Mouse (Mus musculus): ENCODE results near the gene Tet3.

Gene Tet3

DNA sequence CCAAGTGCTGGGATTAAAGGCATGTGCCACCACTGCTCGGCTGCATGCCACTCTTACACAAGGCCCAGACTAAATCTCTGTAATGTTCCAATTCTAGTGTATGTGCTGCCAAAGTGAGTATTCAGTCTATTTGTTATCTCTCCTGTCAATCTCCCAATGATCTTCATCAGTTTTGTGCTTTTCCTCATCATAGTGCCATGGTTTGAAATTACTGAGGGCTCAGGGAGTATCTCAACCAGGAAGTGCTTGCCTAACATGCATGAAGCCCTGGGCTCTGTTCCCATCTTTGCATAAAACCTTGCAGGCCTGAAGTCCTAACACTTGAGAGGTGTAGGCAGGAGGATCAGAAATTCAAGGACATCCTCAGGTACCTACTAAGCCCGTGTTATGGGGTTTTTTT is 136.1 kb downstream of the Tet3 start:
- DNase-seq = no peak

DNA sequence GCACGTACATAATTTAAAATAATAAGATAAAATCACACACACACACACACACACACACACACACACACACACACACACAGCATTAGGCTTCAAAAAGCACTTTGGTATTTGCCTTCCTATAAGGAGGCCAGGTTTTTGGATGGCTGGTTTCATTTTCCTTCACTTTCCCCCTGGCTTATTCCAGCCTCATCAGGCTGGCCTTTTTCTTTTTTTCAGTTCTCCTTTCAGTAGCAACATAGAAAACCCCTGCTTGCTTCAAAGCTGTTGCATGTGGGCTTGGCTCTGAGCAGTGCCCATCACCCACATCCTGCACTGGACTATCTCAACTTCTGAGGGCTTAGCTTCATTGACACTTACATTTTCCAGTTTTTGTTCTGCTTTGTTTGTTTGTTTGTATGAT is 137.0 kb downstream of the Tet3 start:
- no peak for DNase-seq

DNA sequence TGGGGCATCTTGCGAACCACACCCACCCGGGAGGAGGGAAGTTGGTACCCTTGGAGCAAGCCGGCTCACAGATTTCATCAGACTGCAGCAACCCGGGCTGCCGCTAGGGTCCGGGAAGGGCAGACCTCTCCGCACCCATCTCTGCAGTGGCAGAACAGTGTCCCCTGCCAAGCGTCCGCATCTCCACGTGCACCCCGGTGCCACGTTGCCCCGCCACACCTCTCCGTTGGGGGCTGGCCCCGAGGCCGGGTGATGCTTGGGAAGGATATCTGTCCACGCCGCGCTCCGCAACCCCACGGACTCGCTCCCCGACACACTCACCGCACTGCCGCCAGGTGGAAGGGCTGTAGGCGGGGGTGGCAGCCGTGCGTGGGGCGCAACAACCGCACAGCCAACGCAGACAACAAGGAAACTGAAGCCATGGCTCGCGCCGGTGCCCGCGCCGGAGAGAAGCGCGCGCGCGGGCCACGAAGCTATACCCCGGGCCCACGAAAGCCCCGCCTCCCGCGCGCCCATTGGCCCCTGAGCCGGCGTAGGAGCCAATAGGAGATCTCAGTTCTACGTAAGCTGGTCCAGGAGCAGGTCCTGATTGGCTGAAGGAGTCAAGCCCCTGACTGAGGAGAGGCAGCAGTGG is 141.7 kb downstream of the Tet3 start:
- peak; percentile 89 for DNase-seq

DNA sequence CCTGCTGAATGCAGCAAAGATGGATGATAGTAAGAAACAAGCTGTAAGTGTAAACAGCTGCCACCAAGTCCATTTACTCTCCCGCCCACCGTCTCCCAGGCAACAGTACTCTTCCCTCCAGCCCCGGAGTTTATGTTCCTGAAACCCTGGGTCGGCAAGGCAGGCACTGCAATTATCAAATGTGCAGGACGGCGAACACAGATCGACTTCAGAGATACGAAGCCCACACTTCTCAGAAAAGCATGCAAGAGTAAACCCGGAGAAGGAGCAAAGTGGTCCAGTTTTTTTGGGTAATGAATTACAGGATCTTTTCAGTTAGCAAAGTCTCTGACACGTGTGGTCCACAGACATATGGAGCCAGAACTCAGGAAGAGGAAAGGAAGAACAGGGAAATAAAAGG is 142.9 kb downstream of the Tet3 start:
- DNase-seq = no peak

DNA sequence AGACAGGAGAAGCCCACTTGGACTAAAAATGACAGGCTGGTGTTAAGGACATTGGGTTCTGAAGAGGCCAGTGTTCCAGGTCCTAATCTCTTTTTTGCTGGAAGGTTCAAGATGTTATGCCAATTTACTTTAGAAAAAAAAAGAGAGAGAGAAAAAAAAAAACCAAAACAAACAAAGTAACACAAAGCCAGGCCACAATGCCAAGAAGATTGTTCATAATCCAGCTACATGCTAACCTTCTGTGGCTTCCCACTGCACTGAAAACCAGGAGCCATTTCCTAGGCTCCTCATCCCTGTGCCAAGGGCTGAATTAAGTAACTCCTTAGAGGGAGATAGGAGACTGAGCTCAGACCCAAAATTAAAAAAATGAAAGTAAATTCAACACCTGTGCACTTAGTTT is 143.6 kb downstream of the Tet3 start:
- no peak for DNase-seq

DNA sequence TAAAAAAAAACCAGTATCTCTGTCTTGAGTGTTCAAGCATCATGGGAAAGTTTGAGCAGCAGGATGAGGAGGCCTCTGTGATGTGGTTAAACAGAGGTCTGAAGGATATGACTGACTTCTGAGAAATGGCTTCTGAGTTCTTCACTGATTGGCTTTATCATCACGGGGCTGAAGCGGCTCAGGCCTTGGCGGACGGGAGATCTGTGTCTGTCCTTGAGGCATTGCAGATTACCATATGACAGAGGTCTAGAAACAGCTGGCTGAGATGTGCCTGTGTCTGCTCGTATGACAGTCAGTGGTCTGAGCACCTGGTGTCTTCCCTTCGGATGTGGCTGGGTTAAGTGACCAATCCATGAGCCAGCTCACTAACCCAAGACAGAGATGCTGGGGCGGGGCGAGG is 146.4 kb downstream of the Tet3 start:
- no peak for DNase-seq

Data from kidney, adult 9 months (tissue).